Mouse (Mus musculus) megakaryocyte, embryonic 14.5 days (primary cell): ENCODE data around the gene Utp20. TPM values are rescaled to one million over a fixed set of nuclear protein-coding genes. Genes with fewer than 3 reads are reported as not detected.

Experiments
- H3K27me3 ChIP-seq: replicated peaks from 2 replicates; pipeline ENCODE3; 2012; ENCODE audit warnings: inconsistent platforms
- H3K36me3 ChIP-seq: replicated peaks from 2 replicates; pipeline ENCODE3; 2012; ENCODE audit warnings: low read length, inconsistent platforms, mixed read lengths
- H3K4me1 ChIP-seq: 2 replicates; pipeline ENCODE4 v1.6.1; 2012; ENCODE audit warnings: inconsistent platforms
- H3K4me3 ChIP-seq: replicated peaks from 2 replicates; pipeline ENCODE3; 2012; ENCODE audit warnings: moderate library complexity, mild to moderate bottlenecking, inconsistent platforms
- H3K9me3 ChIP-seq: 2 replicates; pipeline ENCODE4 v1.6.1; 2012; ENCODE audit warnings: inconsistent platforms
- FLI1 ChIP-seq: IDR thresholded peaks from 2 replicates; pipeline ENCODE4 v1.6.1; 2012; ENCODE audit warnings: low read length, inconsistent platforms, mixed read lengths
- GATA1 ChIP-seq: IDR thresholded peaks from 3 replicates; pipeline ENCODE4 v1.6.1; 2012; ENCODE audit warnings: mixed read lengths, low read length, inconsistent platforms, borderline replicate concordance
- polyA plus RNA-seq: library from polyadenylated mRNA; stranded (reverse); fragments of >175 nt; gene quantifications from 2 replicates; pipeline ENCODE4 v1.2.3, GENCODE M21; 2012; ENCODE audit warnings: low replicate concordance; ENCODE audit not compliant: insufficient read depth

The Utp20 gene
- 1.3 TPM in 1 of 2 replicates, not detected in the other for polyA plus RNA-seq

GRCm38 (mm10) chr10:88826188-88826946, at the start of gene Utp20:
TSS of gene Utp20 (minus strand) at chr10:88826804.
- Histone ChIP-seq H3K36me3 (peaks cover 35% of the 10 kb centered on the region), H3K4me1 (peaks cover 18% of the 10 kb centered on the region)
- no peak for TF ChIP-seq GATA1
- no peak for TF ChIP-seq FLI1

GRCm38 (mm10) chr10:88874870-88875269, 48.3 kb upstream of the Utp20 start:
- peaks cover 6% of the 10 kb centered on the region for H3K4me1 ChIP-seq
- H3K9me3 ChIP-seq: no peaks in the 10 kb centered on the region
- no peak overlapping the region for H3K4me3 ChIP-seq
- H3K36me3 ChIP-seq: no peaks in the 10 kb centered on the region
- no peaks in the 10 kb centered on the region for H3K27me3 ChIP-seq
- no peak for TF ChIP-seq FLI1
- TF ChIP-seq GATA1: no peak

More at GRCm38 (mm10) chr10:88826188-88826946, at the start of gene Utp20:
- Histone ChIP-seq H3K9me3 (no peaks in the 10 kb centered on the region), H3K4me3 (peak within 1 kb of the TSS; percentile 96), H3K27me3 (no peaks in the 10 kb centered on the region)

GRCm38 (mm10) chr10:88866017-88866416, 39.4 kb upstream of the Utp20 start:
- no peaks in the 10 kb centered on the region for H3K27me3 ChIP-seq
- TF ChIP-seq GATA1: no peak
- TF ChIP-seq FLI1: no peak
- no peaks in the 10 kb centered on the region for H3K36me3 ChIP-seq

GRCm38 (mm10) chr10:88862293-88862692, 35.7 kb upstream of the Utp20 start:
- no peaks in the 10 kb centered on the region for H3K4me1 ChIP-seq
- no peak for TF ChIP-seq GATA1
- TF ChIP-seq FLI1: no peak

More at GRCm38 (mm10) chr10:88866017-88866416, 39.4 kb upstream of the Utp20 start:
- Histone ChIP-seq H3K4me1 (no peaks in the 10 kb centered on the region), H3K4me3 (no peak overlapping the region), H3K9me3 (no peaks in the 10 kb centered on the region)

GRCm38 (mm10) chr10:88861416-88861815, 34.8 kb upstream of the Utp20 start:
- H3K36me3 ChIP-seq: no peaks in the 10 kb centered on the region
- no peak overlapping the region for H3K4me3 ChIP-seq
- H3K4me1 ChIP-seq: 0 out of 2 replicates have a peak, but pooled peaks cover 3% of the 10 kb centered on the region
- no peak for TF ChIP-seq FLI1
- no peak for TF ChIP-seq GATA1
- no peaks in the 10 kb centered on the region for H3K27me3 ChIP-seq
- H3K9me3 ChIP-seq: no peaks in the 10 kb centered on the region

More at GRCm38 (mm10) chr10:88862293-88862692, 35.7 kb upstream of the Utp20 start:
- no peaks in the 10 kb centered on the region for H3K9me3 ChIP-seq
- no peak overlapping the region for H3K4me3 ChIP-seq
- H3K36me3 ChIP-seq: no peaks in the 10 kb centered on the region
- H3K27me3 ChIP-seq: no peaks in the 10 kb centered on the region

- H3K27me3 ChIP-seq: no peaks in the 10 kb centered on the region
- H3K4me1 ChIP-seq: 0 out of 2 replicates have a peak, but pooled peaks cover 3% of the 10 kb centered on the region
- no peak for TF ChIP-seq GATA1
- TF ChIP-seq FLI1: no peak
- no peak overlapping the region for H3K4me3 ChIP-seq
- no peaks in the 10 kb centered on the region for H3K9me3 ChIP-seq
- H3K36me3 ChIP-seq: no peaks in the 10 kb centered on the region
Measured at GRCm38 (mm10) chr10:88860911-88861310, 34.3 kb upstream of the Utp20 start.

GRCm38 (mm10) chr10:88853326-88853725, 26.7 kb upstream of the Utp20 start:
- Histone ChIP-seq H3K9me3 (peaks cover 11% of the 10 kb centered on the region), H3K4me1 (0 out of 2 replicates have a peak, but pooled peaks cover 3% of the 10 kb centered on the region), H3K4me3 (no peak overlapping the region), H3K27me3 (no peaks in the 10 kb centered on the region), H3K36me3 (no peaks in the 10 kb centered on the region)
- no peak for TF ChIP-seq GATA1

GRCm38 (mm10) chr10:88849976-88850375, 23.4 kb upstream of the Utp20 start:
- H3K4me1 ChIP-seq: no peaks in the 10 kb centered on the region
- peaks cover 11% of the 10 kb centered on the region for H3K9me3 ChIP-seq
- H3K36me3 ChIP-seq: no peaks in the 10 kb centered on the region
- no peaks in the 10 kb centered on the region for H3K27me3 ChIP-seq
- H3K4me3 ChIP-seq: no peak overlapping the region
- TF ChIP-seq GATA1: no peak
- TF ChIP-seq FLI1: no peak

- no peak overlapping the region for H3K4me3 ChIP-seq
- no peaks in the 10 kb centered on the region for H3K4me1 ChIP-seq
- H3K36me3 ChIP-seq: no peaks in the 10 kb centered on the region
- peaks cover 11% of the 10 kb centered on the region for H3K9me3 ChIP-seq
- no peaks in the 10 kb centered on the region for H3K27me3 ChIP-seq
- TF ChIP-seq FLI1 (no peak), GATA1 (no peak)
Measured at GRCm38 (mm10) chr10:88848876-88849476, 22.4 kb upstream of the Utp20 start.

GRCm38 (mm10) chr10:88834227-88834626, 7.6 kb upstream of the Utp20 start:
- H3K36me3 ChIP-seq: no peaks in the 10 kb centered on the region
- no peak overlapping the region for H3K4me3 ChIP-seq
- no peak for TF ChIP-seq GATA1
- no peak for TF ChIP-seq FLI1
- peaks cover 9% of the 10 kb centered on the region for H3K9me3 ChIP-seq
- peaks cover 5% of the 10 kb centered on the region for H3K4me1 ChIP-seq
- no peaks in the 10 kb centered on the region for H3K27me3 ChIP-seq
